Mouse (Mus musculus) kidney, adult 8-10 months (tissue): ENCODE data around the gene Prdm15.

Experiments used
- DNase-seq, 2 experiments: peaks; one replicate each; pipeline ENCODE4 v3.0.0; 2022

Prdm15 gene

DNA sequence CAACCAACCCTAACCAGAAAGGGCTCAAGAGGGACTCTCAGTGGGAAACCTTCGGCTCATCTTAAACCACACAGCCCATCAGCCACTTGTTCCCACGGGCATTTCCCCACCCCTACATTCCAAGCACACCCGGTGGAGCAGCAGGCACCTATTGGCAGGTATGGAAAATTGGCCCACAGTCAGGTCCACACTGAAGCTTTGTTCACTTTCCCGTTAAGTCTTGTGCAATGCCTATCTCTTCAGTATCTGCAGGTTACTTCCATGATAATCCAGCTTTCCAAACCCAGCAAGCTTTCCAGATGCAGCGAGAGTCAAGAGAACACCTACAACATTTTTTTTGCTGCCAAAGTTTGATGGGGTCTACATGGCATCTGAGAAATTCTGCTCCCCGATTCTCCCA is 103.2 kb downstream of the Prdm15 start:
- DNase-seq: no peak
